Mouse (Mus musculus): Measurements from ENCODE around the gene Ankrd34c. TPM values are rescaled to one million over a fixed set of nuclear protein-coding genes. Genes with fewer than 3 reads are reported as not detected.

The Ankrd34c gene
- 0.21 TPM in 1 of 2 replicates, not detected in the other for total RNA-seq (2015; ENCODE audit: low replicate concordance)
- total RNA-seq (2017; ENCODE audit: low replicate concordance) = not detected in 2 replicates

DNA sequence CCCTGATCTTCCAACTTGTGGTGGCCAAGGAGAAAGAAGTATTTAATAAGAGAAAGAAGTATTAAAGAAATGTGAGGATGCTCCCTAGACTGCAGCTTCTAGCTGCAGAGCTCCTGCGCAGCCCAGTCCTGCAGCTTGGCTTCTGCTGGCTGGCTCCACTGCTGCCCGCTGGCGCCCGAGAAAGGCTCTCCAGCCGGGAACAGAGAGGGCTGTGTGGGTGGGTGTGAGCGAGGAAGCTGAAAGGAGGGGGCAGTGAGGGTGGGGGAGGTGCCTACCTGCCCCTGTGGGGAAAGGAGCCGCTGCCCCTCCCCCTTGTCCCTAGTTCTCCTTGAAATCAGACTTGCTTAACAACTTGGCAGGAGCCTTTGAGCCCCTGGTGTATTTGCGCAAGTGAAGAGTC lies at the start of gene Ankrd34c:
TSS of gene Ankrd34c (minus strand) at position 181 of the 400 bp plus-strand sequence.
- ATAC-seq (replicated peaks; ENCODE audit: low FRiP score, poor library complexity, severe bottlenecking) = no peak

DNA sequence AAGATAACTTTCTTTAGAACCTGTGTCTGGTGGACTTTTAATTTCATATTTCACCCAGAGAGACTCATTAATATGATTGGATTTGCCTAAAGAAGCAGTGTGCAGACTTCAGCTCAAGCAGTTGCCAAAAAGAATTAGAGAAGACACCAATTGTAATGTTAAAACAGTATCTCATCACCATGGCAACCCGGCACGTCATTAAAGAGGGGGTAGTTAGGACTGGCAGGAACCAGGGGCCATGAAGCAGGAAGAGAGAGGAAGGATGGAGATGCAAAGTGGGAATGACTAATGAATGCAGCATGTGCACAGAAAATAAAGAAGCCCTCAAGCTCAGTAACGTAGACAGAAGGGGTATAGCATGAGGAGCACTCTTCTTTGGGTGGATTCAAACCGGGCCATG lies 49.3 kb upstream of the Ankrd34c start:
- no peak for ATAC-seq (replicated peaks; ENCODE audit: low FRiP score, poor library complexity, severe bottlenecking)

- ATAC-seq (replicated peaks; ENCODE audit: low FRiP score, poor library complexity, severe bottlenecking) = no peak
These were observed 43.2 kb upstream of the Ankrd34c start for GRCm38 (mm10) chr9:89781395-89781927.

- ATAC-seq (replicated peaks; ENCODE audit: low FRiP score, poor library complexity, severe bottlenecking) = no peak
These were observed 41.0 kb upstream of the Ankrd34c start for GRCm38 (mm10) chr9:89779237-89779636.

- no peak for ATAC-seq (replicated peaks; ENCODE audit: low FRiP score, poor library complexity, severe bottlenecking)
These were observed 32.9 kb upstream of the Ankrd34c start for GRCm38 (mm10) chr9:89771153-89771552.

GRCm38 (mm10) chr9:89762017-89762416 lies 23.7 kb upstream of the Ankrd34c start:
- no peak for ATAC-seq (replicated peaks; ENCODE audit: low FRiP score, poor library complexity, severe bottlenecking)

- ATAC-seq (replicated peaks; ENCODE audit: low FRiP score, poor library complexity, severe bottlenecking) = no peak
These were observed 20.3 kb upstream of the Ankrd34c start for GRCm38 (mm10) chr9:89758569-89758968.

DNA sequence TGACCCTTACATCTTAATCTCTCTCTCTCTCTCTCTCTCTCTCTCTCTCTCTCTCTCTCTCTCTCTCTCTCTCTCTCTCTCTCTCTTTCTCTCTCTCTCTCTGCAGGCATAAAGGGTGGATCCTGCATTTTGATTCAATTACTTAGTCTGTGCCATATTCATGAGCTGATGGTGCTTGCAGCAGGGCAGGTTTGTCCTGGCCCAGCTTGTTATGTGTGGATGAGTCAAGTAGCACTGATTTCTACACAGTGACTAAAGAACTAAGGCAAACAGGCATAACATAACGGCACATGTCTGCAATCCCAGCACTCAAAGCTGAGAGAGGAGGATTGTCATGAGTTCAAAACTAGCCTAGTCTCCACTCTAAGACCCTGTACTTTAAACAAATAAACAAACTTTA lies 19.9 kb upstream of the Ankrd34c start:
- no peak for ATAC-seq (replicated peaks; ENCODE audit: low FRiP score, poor library complexity, severe bottlenecking)

- ATAC-seq (replicated peaks; ENCODE audit: low FRiP score, poor library complexity, severe bottlenecking) = no peak
These were observed 19.3 kb upstream of the Ankrd34c start for GRCm38 (mm10) chr9:89757571-89757970.

GRCm38 (mm10) chr9:89740041-89740440 lies 1.8 kb upstream of the Ankrd34c start:
- no peak for ATAC-seq (replicated peaks; ENCODE audit: low FRiP score, poor library complexity, severe bottlenecking)

DNA sequence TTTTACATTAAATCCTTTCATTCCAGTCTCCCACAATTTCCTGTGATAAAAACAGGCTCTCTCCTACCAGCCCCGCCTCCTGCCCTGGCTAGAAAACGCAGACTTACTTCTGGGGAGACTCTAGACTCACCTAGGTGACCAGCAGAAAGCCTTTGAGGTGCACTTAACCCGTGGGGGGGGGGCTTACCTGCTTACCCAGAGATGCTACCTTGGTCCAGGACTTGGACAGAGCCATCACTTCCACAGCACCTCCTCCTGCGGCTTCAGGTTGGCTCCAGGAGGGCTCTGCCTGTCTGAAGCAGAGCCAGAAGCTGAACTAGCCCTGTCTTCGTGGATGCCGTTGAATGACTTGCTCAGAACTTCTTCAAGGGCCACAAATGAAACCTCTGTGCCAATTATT lies 387 bp downstream of the Ankrd34c start:
- no peak for ATAC-seq (replicated peaks; ENCODE audit: low FRiP score, poor library complexity, severe bottlenecking)

- ATAC-seq (replicated peaks; ENCODE audit: low FRiP score, poor library complexity, severe bottlenecking) = no peak
These were observed 1.2 kb downstream of the Ankrd34c start for GRCm38 (mm10) chr9:89736932-89737705.

GRCm38 (mm10) chr9:89706906-89707305 lies 31.4 kb downstream of the Ankrd34c start:
- no peak for ATAC-seq (replicated peaks; ENCODE audit: low FRiP score, poor library complexity, severe bottlenecking)

DNA sequence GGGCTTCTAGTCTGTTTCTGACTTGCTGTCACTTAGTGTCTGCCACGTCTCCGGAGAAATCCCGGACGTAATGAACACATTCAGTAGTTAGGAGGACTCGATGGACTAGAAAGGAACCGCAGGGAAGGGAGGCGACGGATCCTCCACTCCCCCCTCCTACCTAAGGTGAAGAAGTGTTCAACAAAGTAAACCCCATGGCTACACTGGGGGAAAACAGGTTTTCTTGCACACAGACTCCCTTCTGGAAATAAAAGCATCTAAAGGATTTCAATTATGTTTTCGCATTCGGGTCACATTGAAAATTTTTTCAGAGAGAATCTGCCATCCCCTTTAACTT lies 33.1 kb downstream of the Ankrd34c start:
- ATAC-seq (replicated peaks; ENCODE audit: low FRiP score, poor library complexity, severe bottlenecking) = peak; percentile 17; the same call in 1 of the 2 replicates

DNA sequence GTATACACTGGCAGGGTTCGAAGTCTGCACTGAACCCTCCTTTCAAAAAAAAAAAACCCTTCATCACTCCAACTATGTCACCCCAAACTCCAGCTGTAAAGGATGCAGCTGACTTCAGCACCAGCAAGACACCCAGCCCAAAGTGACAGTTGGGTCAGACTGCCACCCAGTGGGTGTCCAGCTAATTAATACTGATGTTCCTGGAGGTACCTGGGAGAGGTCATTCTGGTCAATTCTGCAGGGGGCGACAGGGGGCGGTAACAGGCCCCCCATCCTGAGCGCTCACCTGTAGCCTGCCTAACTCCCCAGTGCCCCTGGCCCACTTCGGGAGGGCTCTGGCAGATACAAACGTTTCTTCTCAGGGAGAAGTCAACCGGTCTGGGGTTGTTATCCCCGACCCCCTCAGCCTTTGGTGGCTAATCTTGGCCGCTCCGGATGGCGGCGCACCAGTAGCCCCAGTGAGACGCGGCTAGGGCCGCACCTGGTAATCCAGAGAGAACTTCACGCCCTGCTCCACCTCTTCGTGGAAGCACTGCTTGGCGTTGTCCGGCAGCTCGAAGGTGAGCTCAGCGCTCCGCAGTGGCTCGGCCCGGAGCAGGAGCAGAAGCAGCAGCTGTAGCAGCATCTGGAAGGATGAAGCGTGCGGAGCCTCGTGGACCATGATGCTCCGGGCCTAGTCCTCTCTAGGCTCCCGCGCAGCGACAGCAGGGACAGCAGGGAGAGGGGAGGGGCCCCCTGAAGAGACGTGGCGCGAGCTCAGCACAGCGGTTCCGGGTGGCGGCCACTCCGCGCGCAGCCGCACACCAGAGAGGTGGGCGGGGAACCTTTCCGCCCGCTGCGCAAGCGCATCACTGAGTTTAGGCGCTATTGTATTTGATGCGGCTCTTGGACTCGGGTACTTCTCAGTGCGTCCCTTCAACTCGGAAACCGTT lies 33.7 kb downstream of the Ankrd34c start, which contains the start of gene Tmed3:
TSS of gene Tmed3 (minus strand) at position 804 of the 932 bp plus-strand sequence.
- peak; percentile 97 for ATAC-seq (replicated peaks; ENCODE audit: low FRiP score, poor library complexity, severe bottlenecking)

- ATAC-seq (replicated peaks; ENCODE audit: low FRiP score, poor library complexity, severe bottlenecking) = no peak
These were observed 37.3 kb downstream of the Ankrd34c start for GRCm38 (mm10) chr9:89700910-89701457.

DNA sequence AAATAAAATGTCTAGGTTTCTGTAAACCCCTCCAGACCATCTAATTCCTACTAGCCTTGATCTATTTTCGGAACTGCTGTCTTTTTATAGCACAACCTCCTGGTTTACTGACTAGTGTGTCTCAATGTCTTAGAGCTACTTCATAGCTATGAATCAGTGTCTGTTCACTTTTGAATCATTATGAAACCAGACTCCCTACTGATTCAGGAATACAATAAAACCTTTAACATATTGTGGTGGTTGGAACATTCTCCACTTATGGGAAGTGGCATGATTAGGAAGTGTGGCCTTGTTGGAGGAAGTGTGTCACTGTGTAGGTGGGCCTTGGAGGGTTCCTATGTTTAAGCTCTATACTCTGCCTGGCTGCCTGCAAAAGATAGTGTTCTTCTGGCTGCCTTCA lies 43.1 kb downstream of the Ankrd34c start:
- no peak for ATAC-seq (replicated peaks; ENCODE audit: low FRiP score, poor library complexity, severe bottlenecking)

DNA sequence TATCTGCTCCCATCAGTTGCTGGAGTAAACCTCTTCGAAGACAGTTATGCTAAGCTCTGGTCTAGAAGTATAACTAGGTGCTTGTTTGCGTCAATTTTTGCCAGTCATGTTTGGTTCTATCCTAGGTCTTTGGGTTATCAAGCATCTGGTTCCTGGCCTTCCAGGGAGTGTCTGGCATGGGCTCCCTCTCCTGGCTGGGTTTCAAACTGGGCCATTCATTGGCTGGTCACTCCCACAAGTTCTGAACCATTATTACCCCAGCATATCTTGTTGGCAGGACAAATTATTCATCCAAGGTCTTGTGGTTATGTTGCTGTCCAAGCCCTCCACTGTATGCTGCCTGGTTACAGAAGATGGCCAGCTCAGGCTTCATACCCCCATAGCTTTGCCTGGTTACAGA lies 44.6 kb downstream of the Ankrd34c start:
- ATAC-seq (replicated peaks; ENCODE audit: low FRiP score, poor library complexity, severe bottlenecking) = no peak

- no peak for ATAC-seq (replicated peaks; ENCODE audit: low FRiP score, poor library complexity, severe bottlenecking)
These were observed 49.1 kb downstream of the Ankrd34c start for GRCm38 (mm10) chr9:89689179-89689578.

Data from erythroblast, adult 5-6 weeks (primary cell).